Mouse (Mus musculus) ES-Bruce4 (cell line): ENCODE results near the gene Cdc25b. TPM values are rescaled to one million over a fixed set of nuclear protein-coding genes. Genes with fewer than 3 reads are reported as not detected.

Experiments used
- H3K27ac ChIP-seq: 2 replicates; pipeline ENCODE4 v1.5.1; 2012; ENCODE audit warnings: low read length, inconsistent platforms; ENCODE audit not compliant: insufficient read depth
- H3K27me3 ChIP-seq: 2 replicates; pipeline ENCODE4 v1.6.1; 2012; ENCODE audit warnings: mild to moderate bottlenecking, low read length, inconsistent platforms; ENCODE audit not compliant: control insufficient read depth, poor library complexity, insufficient read depth, severe bottlenecking
- H3K36me3 ChIP-seq: 2 replicates; pipeline ENCODE4 v1.6.1; 2012; ENCODE audit warnings: inconsistent platforms, mild to moderate bottlenecking, low read length, moderate library complexity; ENCODE audit not compliant: control insufficient read depth, poor library complexity, insufficient read depth, severe bottlenecking
- H3K4me1 ChIP-seq: one replicate; pipeline ENCODE4 v1.8.1; 2011; ENCODE audit warnings: low read length; ENCODE audit not compliant: control insufficient read depth, insufficient read depth
- H3K4me3 ChIP-seq: 2 replicates; pipeline ENCODE4 v1.5.1; 2011; ENCODE audit warnings: low read depth, mild to moderate bottlenecking, low read length
- H3K9ac ChIP-seq: 2 replicates; pipeline ENCODE4 v1.6.1; 2012; ENCODE audit warnings: low read depth, mild to moderate bottlenecking, inconsistent platforms; ENCODE audit not compliant: poor library complexity, severe bottlenecking
- H3K9me3 ChIP-seq: replicated peaks from 2 replicates; pipeline ENCODE4 v1.6.1; 2012; ENCODE audit warnings: mild to moderate bottlenecking, low read length, inconsistent platforms; ENCODE audit not compliant: control insufficient read depth, poor library complexity, insufficient read depth, severe bottlenecking
- CTCF ChIP-seq: IDR thresholded peaks from one replicate; pipeline ENCODE4 v1.8.1; 2011; ENCODE audit warnings: low read depth, low read length
- EP300 ChIP-seq: IDR thresholded peaks from 2 replicates; pipeline ENCODE4 v1.6.1; 2011; ENCODE audit warnings: low read depth, low read length; ENCODE audit not compliant: insufficient read depth
- POLR2A ChIP-seq: IDR thresholded peaks from one replicate; pipeline ENCODE4 v1.8.1; 2011; ENCODE audit warnings: low read length; ENCODE audit not compliant: insufficient read depth
- polyA plus RNA-seq: library from polyadenylated mRNA; stranded (reverse); fragments of >200 nt; gene quantifications from 2 replicates; pipeline ENCODE4 v1.2.4, GENCODE M21; 2011; ENCODE audit warnings: low read depth; ENCODE audit not compliant: missing spikeins, insufficient read depth, insufficient read length

The Cdc25b gene
- polyA plus RNA-seq, 1 experiment: 28.8 TPM

GRCm38 (mm10) chr2:131141336-131141986 is 45.3 kb upstream of the Cdc25b start:
- H3K27me3 ChIP-seq: no peaks in the 10 kb centered on the region
- H3K4me1 ChIP-seq: no peaks in the 10 kb centered on the region
- H3K9ac ChIP-seq: no peak overlapping the region
- no peak for TF ChIP-seq POLR2A
- TF ChIP-seq CTCF: no peak
- no peak for TF ChIP-seq EP300
- no peak overlapping the region for H3K27ac ChIP-seq
- H3K36me3 ChIP-seq: 0 out of 2 replicates have a peak, but pooled peaks cover under 1% of the 10 kb centered on the region
- H3K4me3 ChIP-seq: no peak overlapping the region
- H3K9me3 ChIP-seq: no peaks in the 10 kb centered on the region

GRCm38 (mm10) chr2:131142592-131142991 is 44.2 kb upstream of the Cdc25b start:
- Histone ChIP-seq H3K36me3 (peaks cover 6% of the 10 kb centered on the region; the same call in 1 of the 2 replicates), H3K4me3 (0 out of 2 replicates have a peak overlapping the region, but pooled peaks have one; percentile 3), H3K27ac (no peak overlapping the region)

GRCm38 (mm10) chr2:131143007-131143780 is 43.6 kb upstream of the Cdc25b start:
- Histone ChIP-seq H3K4me3 (0 out of 2 replicates have a peak overlapping the region, but pooled peaks have one; percentile 3), H3K27me3 (no peaks in the 10 kb centered on the region), H3K27ac (no peak overlapping the region), H3K4me1 (no peaks in the 10 kb centered on the region), H3K9me3 (no peaks in the 10 kb centered on the region), H3K9ac (no peak overlapping the region), H3K36me3 (peaks cover 11% of the 10 kb centered on the region; the same call in 1 of the 2 replicates)
- TF ChIP-seq EP300 (no peak), CTCF (no peak), POLR2A (no peak)

More at GRCm38 (mm10) chr2:131142592-131142991, 44.2 kb upstream of the Cdc25b start:
- Histone ChIP-seq H3K27me3 (no peaks in the 10 kb centered on the region), H3K9me3 (no peaks in the 10 kb centered on the region), H3K9ac (no peak overlapping the region), H3K4me1 (no peaks in the 10 kb centered on the region)
- no peak for TF ChIP-seq POLR2A
- 0 out of 2 replicates have a peak, but pooled peaks have one; percentile 11 for TF ChIP-seq EP300
- TF ChIP-seq CTCF: peak; percentile 52

GRCm38 (mm10) chr2:131145121-131145520 is 41.6 kb upstream of the Cdc25b start:
- H3K27ac ChIP-seq: no peak overlapping the region
- TF ChIP-seq CTCF: no peak
- no peak for TF ChIP-seq EP300
- TF ChIP-seq POLR2A: no peak
- H3K4me3 ChIP-seq: peak overlapping the region; percentile 59
- H3K36me3 ChIP-seq: peaks cover 23% of the 10 kb centered on the region
- H3K9me3 ChIP-seq: no peaks in the 10 kb centered on the region
- H3K27me3 ChIP-seq: no peaks in the 10 kb centered on the region
- H3K9ac ChIP-seq: no peak overlapping the region; the same call in 1 of the 2 replicates
- H3K4me1 ChIP-seq: no peaks in the 10 kb centered on the region

- no peak overlapping the region for H3K4me3 ChIP-seq
- no peak for TF ChIP-seq CTCF
- no peak for TF ChIP-seq POLR2A
- no peak for TF ChIP-seq EP300
- H3K36me3 ChIP-seq: peaks cover 23% of the 10 kb centered on the region
- no peaks in the 10 kb centered on the region for H3K27me3 ChIP-seq
- H3K9me3 ChIP-seq: no peaks in the 10 kb centered on the region
- H3K4me1 ChIP-seq: no peaks in the 10 kb centered on the region
- no peak overlapping the region for H3K27ac ChIP-seq
- no peak overlapping the region for H3K9ac ChIP-seq
Measured at GRCm38 (mm10) chr2:131145536-131145935, 41.2 kb upstream of the Cdc25b start.
